Mouse (Mus musculus) testis, adult 2 months (tissue): ENCODE data around the gene Akap13. TPM values are rescaled to one million over a fixed set of nuclear protein-coding genes. Genes with fewer than 3 reads are reported as not detected.

Source experiments
- H3K27ac ChIP-seq: fragments of 200-500 bp; 2 replicates; pipeline ENCODE4 v1.5.1; 2012; ENCODE audit warnings: low read depth, low read length; ENCODE audit not compliant: control insufficient read depth, insufficient read depth
- H3K27me3 ChIP-seq: fragments of 200-500 bp; 2 replicates; pipeline ENCODE4 v1.6.1; 2012; ENCODE audit warnings: mild to moderate bottlenecking, low read length, moderate library complexity; ENCODE audit not compliant: control insufficient read depth, insufficient read depth
- H3K36me3 ChIP-seq: fragments of 200-500 bp; 2 replicates; pipeline ENCODE4 v1.6.1; 2012; ENCODE audit warnings: mild to moderate bottlenecking, low read length; ENCODE audit not compliant: control insufficient read depth, insufficient read depth
- H3K4me1 ChIP-seq: fragments of 200-500 bp; 2 replicates; pipeline ENCODE4 v1.6.1; 2012; ENCODE audit warnings: low read length; ENCODE audit not compliant: control insufficient read depth, insufficient read depth
- H3K4me3 ChIP-seq: fragments of 200-500 bp; 2 replicates; pipeline ENCODE4 v1.5.1; 2012; ENCODE audit warnings: low read depth, mild to moderate bottlenecking, low read length, moderate library complexity, mixed read lengths; ENCODE audit not compliant: control insufficient read depth
- CTCF ChIP-seq: fragments of 200-500 bp; IDR thresholded peaks from 2 replicates; pipeline ENCODE4 v1.5.1; 2012; ENCODE audit warnings: low read depth, mild to moderate bottlenecking, inconsistent platforms, low read length, moderate library complexity; ENCODE audit not compliant: control insufficient read depth, insufficient read depth, insufficient replicate concordance
- POLR2A ChIP-seq: fragments of 200-500 bp; IDR thresholded peaks from 2 replicates; pipeline ENCODE4 v1.6.1; 2012; ENCODE audit warnings: low read depth, mild to moderate bottlenecking, inconsistent platforms, low read length, moderate library complexity; ENCODE audit not compliant: control insufficient read depth
- polyA plus RNA-seq: library from polyadenylated mRNA; depleted of rRNA; stranded (reverse); fragments of >200 nt; gene quantifications from 2 replicates; pipeline ENCODE4 v1.2.3, GENCODE M21; 2012

Akap13 gene
- polyA plus RNA-seq, 1 experiment = 4.1 TPM

DNA sequence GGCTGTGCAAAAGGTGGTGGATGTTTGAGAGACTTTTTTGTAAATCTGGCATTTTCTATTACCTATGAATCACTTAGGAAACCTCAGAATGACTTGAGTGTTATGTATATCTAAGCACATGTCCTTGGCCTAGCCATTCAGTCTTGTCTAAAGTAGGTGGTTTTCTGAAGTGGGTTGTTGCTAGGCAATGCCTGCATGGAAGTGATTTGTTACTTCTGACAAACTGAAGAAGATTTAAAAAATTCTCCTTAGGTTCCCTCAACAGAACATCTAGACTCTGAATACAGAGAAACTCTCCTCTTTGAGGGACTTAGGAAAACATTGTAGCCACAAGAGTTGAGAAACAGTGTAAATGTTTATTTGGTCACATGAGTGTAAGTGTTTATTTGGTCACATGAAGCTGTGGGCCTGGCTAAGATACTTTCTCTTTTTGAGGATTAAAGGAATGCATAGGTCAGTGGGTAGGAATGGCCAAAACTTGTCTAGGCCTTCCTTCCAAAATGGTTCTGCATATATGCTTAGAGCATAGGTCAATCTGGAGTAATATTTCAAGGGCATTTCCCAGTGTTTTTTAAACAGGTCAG is 8.3 kb downstream of the Akap13 start:
- no peak overlapping the region for H3K27ac ChIP-seq
- H3K36me3 ChIP-seq = no peaks in the 10 kb centered on the region
- H3K4me1 ChIP-seq = no peaks in the 10 kb centered on the region
- no peaks in the 10 kb centered on the region for H3K27me3 ChIP-seq
- H3K4me3 ChIP-seq = no peak overlapping the region
- TF ChIP-seq CTCF (no peak), POLR2A (no peak)

DNA sequence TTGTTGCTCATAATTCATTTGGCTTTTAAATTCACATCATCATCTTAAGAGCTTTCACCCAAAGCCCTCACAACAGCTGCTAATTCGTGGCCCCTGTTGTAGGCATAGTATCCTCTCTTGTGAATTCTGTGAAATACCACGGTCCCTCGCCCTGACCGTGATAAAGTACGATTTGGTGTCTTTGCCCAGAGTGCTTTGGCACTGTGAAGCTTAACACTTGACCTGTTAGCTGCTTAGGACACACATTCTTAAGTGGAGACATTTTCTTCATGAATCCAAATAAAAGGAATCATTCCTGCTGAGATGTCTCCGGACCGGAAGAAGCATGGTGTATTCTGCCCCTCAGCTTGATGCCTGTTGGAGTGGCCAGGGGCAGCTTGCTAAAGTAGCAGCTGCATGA is 12.5 kb downstream of the Akap13 start:
- no peak for TF ChIP-seq CTCF
- Histone ChIP-seq H3K4me3 (no peak overlapping the region), H3K27ac (no peak overlapping the region), H3K4me1 (no peaks in the 10 kb centered on the region), H3K36me3 (no peaks in the 10 kb centered on the region), H3K27me3 (no peaks in the 10 kb centered on the region)

GRCm38 (mm10) chr7:75470318-75470925 is 15.1 kb downstream of the Akap13 start:
- TF ChIP-seq CTCF = no peak
- Histone ChIP-seq H3K4me3 (no peak overlapping the region), H3K36me3 (no peaks in the 10 kb centered on the region), H3K27ac (no peak overlapping the region; the same call in 1 of the 2 replicates), H3K4me1 (no peaks in the 10 kb centered on the region), H3K27me3 (no peaks in the 10 kb centered on the region)

- Histone ChIP-seq H3K36me3 (no peaks in the 10 kb centered on the region), H3K27ac (no peak overlapping the region)
- no peak for TF ChIP-seq CTCF
- no peak for TF ChIP-seq POLR2A
Measured at GRCm38 (mm10) chr7:75472316-75473195, 17.2 kb downstream of the Akap13 start.

DNA sequence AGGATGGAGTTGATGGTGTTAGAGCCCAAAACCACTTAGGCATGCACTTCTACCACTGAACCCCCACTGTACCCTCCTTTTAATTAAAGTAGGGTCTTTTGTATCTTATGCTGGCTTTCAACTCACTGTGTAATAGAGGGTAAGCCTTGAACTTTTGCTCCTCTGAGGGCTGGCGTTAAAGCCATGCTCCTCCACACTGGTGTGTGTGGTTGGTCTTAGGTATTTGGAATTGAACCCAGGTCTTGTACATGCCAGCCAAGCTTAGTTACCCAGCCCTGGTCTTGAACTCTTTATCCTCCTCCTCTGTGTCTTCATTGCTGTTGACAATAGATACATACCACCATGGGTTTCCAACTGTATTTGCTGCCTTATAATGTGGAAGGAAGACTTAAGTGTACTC is 18.0 kb downstream of the Akap13 start:
- H3K4me1 ChIP-seq = no peaks in the 10 kb centered on the region
- no peaks in the 10 kb centered on the region for H3K36me3 ChIP-seq
- no peak for TF ChIP-seq CTCF
- no peak for TF ChIP-seq POLR2A
- H3K4me3 ChIP-seq = no peak overlapping the region
- no peaks in the 10 kb centered on the region for H3K27me3 ChIP-seq
- no peak overlapping the region for H3K27ac ChIP-seq

More at GRCm38 (mm10) chr7:75472316-75473195, 17.2 kb downstream of the Akap13 start:
- Histone ChIP-seq H3K27me3 (no peaks in the 10 kb centered on the region), H3K4me1 (no peaks in the 10 kb centered on the region), H3K4me3 (no peak overlapping the region)

GRCm38 (mm10) chr7:75474064-75474463 is 18.7 kb downstream of the Akap13 start:
- H3K27ac ChIP-seq = no peak overlapping the region
- no peaks in the 10 kb centered on the region for H3K27me3 ChIP-seq
- no peaks in the 10 kb centered on the region for H3K36me3 ChIP-seq
- H3K4me3 ChIP-seq = no peak overlapping the region
- no peaks in the 10 kb centered on the region for H3K4me1 ChIP-seq
- TF ChIP-seq CTCF (no peak), POLR2A (no peak)

- TF ChIP-seq POLR2A = no peak
- no peak for TF ChIP-seq CTCF
- Histone ChIP-seq H3K4me1 (no peaks in the 10 kb centered on the region), H3K4me3 (no peak overlapping the region), H3K36me3 (no peaks in the 10 kb centered on the region), H3K27me3 (no peaks in the 10 kb centered on the region), H3K27ac (no peak overlapping the region)
Measured at GRCm38 (mm10) chr7:75474564-75475150, 19.3 kb downstream of the Akap13 start.
